Mouse (Mus musculus): ENCODE measurements around the gene Hpn.
A peak's percentile ranks its signal among the peaks of the same experiment; 100 is the strongest.

Gene Hpn

GRCm38 (mm10) chr7:31112036-31112435 lies 3.1 kb downstream of the Hpn start:
- DNase-seq (ENCODE audit: low read depth, low spot score) = no peak

GRCm38 (mm10) chr7:31110861-31111385 lies 4.2 kb downstream of the Hpn start:
- DNase-seq (ENCODE audit: low read depth, low spot score) = no peak

- DNase-seq (ENCODE audit: low read depth, low spot score) = no peak
Measured at GRCm38 (mm10) chr7:31109796-31110195, 5.3 kb downstream of the Hpn start.

GRCm38 (mm10) chr7:31109091-31109490 lies 6.0 kb downstream of the Hpn start:
- no peak for DNase-seq (ENCODE audit: low read depth, low spot score)

DNA sequence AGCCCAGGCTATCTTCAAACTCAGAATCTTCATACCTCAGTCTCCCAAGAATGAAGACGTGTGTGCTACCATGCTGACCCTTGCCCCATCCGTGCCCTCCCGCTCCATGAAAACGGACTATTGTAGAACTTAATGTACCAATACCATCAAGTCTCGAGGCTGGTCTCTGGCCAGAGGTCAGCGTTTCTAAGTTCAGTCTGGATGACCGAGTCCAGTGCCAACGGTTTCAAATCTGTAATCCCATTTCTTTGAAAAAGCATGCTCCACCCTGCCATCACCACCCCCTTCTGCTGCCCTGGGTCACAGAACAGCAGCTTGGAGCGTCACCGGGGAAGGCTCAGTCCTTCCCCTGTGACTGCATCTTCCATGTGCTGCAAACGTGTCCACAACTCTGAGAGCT lies 7.3 kb downstream of the Hpn start:
- no peak for DNase-seq (ENCODE audit: low read depth, low spot score)

DNA sequence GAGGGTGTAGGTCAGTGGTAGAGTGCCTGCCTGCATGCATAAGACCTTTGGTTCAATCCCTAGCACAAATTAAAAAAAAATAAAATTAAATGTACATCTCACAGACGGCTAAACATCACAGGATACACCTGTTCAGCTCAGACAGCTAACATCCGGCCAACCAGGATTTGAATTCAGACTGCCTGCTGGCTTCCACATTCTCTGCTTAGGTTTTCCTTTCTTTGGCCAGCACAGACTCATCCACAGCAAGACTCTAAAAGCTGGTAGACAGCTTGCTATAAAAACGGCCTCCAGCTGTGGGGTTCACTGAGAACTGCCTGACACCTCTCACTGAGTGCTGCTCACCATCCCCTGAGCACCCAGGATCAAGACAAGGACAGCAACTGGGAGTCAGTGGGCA lies 8.9 kb downstream of the Hpn start:
- no peak for DNase-seq (ENCODE audit: low read depth, low spot score)

GRCm38 (mm10) chr7:31105061-31105768 lies 9.9 kb downstream of the Hpn start:
- DNase-seq (ENCODE audit: low read depth, low spot score) = no peak

GRCm38 (mm10) chr7:31100786-31101185 lies 14.3 kb downstream of the Hpn start:
- DNase-seq (ENCODE audit: low read depth, low spot score) = no peak

DNA sequence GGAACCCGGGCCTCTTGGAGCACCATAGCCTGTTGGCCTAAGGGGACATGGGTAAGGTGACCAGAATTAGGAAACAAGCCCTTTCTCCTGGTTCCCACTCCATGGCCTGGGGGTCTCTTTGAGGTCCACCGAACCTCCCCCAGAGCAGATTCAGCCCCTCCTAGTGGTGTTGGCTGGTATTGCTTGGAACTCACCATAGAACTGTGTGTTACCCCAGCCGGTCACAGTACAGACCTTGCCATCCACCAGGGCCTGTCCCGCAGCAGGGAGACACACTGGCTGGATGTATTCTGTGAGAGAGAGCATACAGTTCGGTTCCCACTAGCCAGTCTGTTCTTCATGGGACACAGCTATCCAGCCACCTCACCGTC lies 15.5 kb downstream of the Hpn start:
- no peak for DNase-seq (ENCODE audit: low read depth, low spot score)

DNA sequence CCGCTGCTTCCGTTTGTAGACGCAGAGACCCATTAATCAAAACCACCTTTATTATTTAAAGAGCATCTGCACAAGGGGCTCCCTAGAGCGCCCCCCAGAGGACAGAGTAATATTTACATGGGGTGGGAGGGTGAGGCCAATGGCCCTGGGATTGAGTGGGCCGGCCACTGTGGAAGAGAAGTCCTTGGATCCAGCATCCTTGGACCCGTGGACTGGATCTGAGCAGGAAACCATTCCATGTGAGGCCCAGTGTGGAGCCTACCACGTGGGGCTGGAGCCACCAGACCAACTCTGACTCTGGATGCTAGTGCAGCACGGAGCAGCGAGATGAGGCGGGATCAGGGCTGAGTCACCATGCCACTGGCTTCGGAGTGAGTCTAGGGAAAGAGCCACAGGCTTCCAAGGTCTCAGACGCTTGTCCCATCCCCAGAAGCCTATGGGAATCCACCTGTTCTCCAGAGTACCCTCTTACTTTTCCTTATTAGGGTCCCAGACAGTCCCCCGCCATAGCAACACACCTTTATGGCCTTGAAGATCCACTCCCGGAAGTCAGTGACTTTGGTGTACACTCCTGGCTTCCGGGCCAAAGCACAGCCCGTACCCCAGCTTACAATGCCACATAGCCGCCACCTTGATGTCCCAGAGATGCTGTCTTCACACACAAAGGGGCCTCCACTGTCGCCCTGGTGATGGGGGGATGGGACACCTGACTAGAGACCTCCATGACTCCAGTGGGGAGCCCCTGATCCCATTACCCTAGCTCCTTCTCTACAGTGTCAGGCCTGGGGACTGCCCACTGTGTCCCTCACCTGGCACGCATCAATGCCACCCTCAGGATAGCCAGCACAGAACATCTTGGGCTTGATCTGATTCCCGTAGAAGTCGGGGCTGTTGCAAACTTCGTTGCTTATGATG lies 16.1 kb downstream of the Hpn start:
- DNase-seq (ENCODE audit: low read depth, low spot score) = no peak

DNA sequence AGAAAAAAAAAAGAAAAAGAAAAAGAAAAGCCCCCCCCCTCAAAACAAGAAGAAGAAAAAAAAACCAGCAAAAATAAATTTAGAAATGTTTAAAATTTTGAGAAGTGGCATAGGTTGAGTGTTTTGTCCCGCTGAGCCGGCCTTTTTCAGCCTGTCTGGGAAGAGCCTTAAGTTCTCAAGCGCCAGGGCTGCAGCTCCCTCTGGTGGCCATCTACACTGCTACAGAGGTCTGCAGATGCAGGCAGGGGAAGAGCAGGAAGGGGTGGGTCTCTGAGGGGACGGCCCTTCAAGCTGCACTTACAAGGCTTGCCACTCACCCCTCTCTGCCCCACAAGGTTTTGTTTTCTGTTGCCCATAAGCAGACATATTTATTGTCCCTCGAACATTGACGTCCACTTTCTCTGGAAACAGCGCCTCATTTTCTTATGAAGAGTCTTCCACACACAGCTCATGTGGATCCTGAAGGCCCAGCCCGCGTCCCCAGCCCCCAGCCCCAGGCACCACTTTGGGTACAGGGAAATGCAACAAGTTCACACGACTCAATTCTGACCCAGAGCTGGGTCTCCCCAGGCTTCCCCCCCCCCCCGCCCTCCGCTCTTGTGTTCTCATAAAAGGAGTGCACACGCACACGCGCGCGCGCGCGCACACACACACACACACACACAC lies 17.4 kb downstream of the Hpn start:
- DNase-seq (ENCODE audit: low read depth, low spot score) = peak; percentile 88

- DNase-seq (ENCODE audit: low read depth, low spot score) = no peak
Measured at GRCm38 (mm10) chr7:31096892-31097564, 18.1 kb downstream of the Hpn start.

- no peak for DNase-seq (ENCODE audit: low read depth, low spot score)
Measured at GRCm38 (mm10) chr7:31094774-31095501, 20.2 kb downstream of the Hpn start.

DNA sequence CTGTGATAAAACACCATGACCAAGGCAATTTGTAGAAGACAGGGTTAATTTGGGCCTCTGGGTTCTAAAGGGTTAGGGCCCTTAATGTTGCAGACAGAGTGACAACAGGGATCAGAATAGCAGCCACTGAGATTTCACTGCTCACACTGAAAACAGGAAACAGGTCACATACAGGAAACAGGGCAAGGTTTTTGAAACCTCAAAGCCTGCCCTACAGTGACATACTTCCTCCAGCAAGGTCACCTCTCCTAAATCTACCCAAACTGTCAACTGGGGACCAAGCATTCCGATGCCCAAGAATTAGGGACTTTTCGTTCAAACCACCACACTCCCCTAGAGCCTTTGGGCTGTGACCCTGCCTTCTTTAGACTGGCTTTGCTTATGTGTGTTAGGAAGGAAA lies 25.4 kb downstream of the Hpn start:
- no peak for DNase-seq (ENCODE audit: low read depth, low spot score)

GRCm38 (mm10) chr7:31088206-31088605 lies 26.9 kb downstream of the Hpn start:
- no peak for DNase-seq (ENCODE audit: low read depth, low spot score)

- DNase-seq (ENCODE audit: low read depth, low spot score) = no peak
Measured at GRCm38 (mm10) chr7:31087262-31087661, 27.8 kb downstream of the Hpn start.

- no peak for DNase-seq (ENCODE audit: low read depth, low spot score)
Measured at GRCm38 (mm10) chr7:31086175-31086755, 28.8 kb downstream of the Hpn start.

DNA sequence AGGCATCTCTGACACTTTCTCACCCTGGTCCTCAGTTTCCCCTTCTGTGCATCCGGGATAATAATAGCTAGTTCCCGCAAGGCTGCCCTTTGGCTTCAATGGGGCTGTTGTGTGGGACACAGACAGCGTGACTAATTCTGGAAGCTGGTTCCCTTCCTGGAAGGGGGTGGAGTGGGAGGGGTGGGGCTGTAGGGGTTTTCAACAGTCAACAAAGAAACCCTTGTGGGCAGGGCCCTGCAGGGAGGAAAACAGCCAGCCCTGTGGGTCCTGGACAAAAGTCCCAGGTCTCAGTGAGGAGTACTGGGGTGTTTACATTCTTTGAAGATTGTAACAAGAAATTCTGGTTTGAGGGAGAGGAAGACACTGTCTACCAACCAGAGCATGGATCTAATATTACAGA lies 29.9 kb downstream of the Hpn start:
- DNase-seq (ENCODE audit: low read depth, low spot score) = no peak

DNA sequence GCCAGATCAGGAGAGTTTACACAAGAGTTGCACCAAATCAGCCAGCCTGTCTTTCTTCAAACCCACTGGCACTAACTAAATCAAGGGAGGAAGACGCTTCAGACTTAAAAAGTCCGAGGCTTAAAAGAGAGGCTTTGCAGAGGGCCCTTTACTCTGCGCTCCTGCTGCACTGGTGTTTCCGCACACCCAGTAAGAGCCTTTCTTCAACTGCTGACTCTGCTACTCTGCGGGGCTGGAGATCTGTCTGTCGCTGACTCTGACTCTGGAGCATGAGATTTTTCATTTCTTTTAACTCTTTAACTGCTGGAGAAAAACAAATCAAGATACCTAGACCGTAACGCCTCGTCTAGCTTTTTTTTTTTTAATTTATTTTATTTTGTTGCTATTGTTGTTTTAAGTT lies 30.9 kb downstream of the Hpn start:
- DNase-seq (ENCODE audit: low read depth, low spot score) = no peak

DNA sequence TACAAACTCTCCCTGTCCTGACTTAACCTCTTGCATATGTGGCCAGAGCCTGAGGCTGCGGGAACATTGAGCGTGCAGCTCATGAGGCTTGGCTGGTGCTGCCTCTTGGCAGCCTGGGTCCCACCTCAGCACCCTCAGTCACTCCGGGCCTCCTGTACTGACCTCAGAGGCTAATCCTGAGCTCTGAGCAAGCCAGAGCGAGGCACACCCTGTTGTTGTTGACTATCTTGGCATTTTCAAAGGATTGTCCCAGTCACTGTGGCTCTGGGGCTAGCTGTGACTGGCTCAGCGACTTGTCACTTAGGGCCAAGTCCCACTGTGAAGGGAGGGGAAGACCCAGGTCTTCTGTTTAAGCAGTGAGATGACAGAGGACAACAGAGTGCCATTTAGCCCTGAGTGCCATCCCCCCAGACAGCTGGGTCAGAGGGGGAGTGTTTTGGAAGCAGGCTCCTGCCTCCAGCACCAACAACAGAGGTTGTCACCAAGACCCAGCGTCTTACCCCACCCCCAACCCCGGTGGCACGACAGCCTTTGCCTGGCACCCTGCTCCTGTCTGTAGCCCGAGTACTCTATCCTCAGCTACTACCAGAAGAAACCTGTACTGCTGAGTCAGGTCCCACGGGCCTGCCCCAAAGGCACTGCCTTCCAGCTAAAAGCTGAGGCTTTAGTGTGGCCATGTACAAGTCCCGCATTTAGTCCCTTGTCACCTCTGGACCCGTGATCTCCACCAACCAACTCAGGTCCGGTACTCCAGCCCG lies 32.1 kb downstream of the Hpn start:
- DNase-seq (ENCODE audit: low read depth, low spot score) = no peak
